ENCODE assay signal across 10 mouse cellular contexts in genomic region chr10:42832677-42833076, GRCm38 (mm10). TPM values are rescaled to one million over a fixed set of nuclear protein-coding genes. Genes with fewer than 3 reads are reported as not detected.
DNase-seq lines count a peak whose midpoint lies in the region; ATAC-seq and TF ChIP-seq lines count a peak whose summit lies in the region.
"Had no signal": no experiment of that assay in that cellular context is flagged by ENCODE, and none has a peak within 500 bp of the region (broad histone marks: within the 10 kb centered on the region; RNA-seq: fewer than 3 reads in every experiment).

No protein-coding gene starts in this region.

- H3K4me3 ChIP-seq in kidney, postnatal 0 days (replicated peaks; ENCODE audit: low read depth, low read length) = no peak overlapping the region

- no peak overlapping the region for H3K4me2 ChIP-seq in kidney, postnatal 0 days (ENCODE audit: low read length)

- H3K9me3 ChIP-seq in kidney, postnatal 0 days (replicated peaks; ENCODE audit: low read length) = no peaks in the 10 kb centered on the region

- WGBS in kidney, postnatal 0 days = 56% methylated on average over 4 of the region's 4 CpGs

- no peak overlapping the region for H3K9ac ChIP-seq in kidney, postnatal 0 days (ENCODE audit: low read depth, low read length)

- peak; percentile 68 for TF ChIP-seq CTCF in kidney, postnatal 0 days (IDR thresholded peaks at IDR 0.05; ENCODE audit: low read depth)

- no peaks in the 10 kb centered on the region for H3K27me3 ChIP-seq in kidney, postnatal 0 days (ENCODE audit: insufficient read depth, low read length)

- DNase-seq in kidney, postnatal 0 days (ENCODE audit: low spot score) = peak; percentile 56
- DNase-seq in kidney, postnatal 10 days = no peak
- DNase-seq in CD4-positive helper T cell, adult 2 months (ENCODE audit: low read depth, low spot score) = peak; percentile 52
- DNase-seq in R1 (ENCODE audit: low read depth, low spot score) = peak; percentile 13
- peak; percentile 48 for DNase-seq in lung, postnatal 36 days
- no peak for DNase-seq in frontal cortex, postnatal 25 days (ENCODE audit: low spot score in 2 of 2)
- no peak for DNase-seq in heart, adult 9 months (ENCODE audit: low spot score in 2 of 2)
- DNase-seq in layer of hippocampus, postnatal 10 days (ENCODE audit: low spot score in 2 of 2) = no peak

- no peaks in the 10 kb centered on the region for H3K4me1 ChIP-seq in kidney, postnatal 0 days (replicated peaks; ENCODE audit: insufficient read depth, low read length)

- no peak overlapping the region for H3K27ac ChIP-seq in kidney, postnatal 0 days
- H3K27ac ChIP-seq: macrophage had no signal

- peaks cover 39% of the 10 kb centered on the region for H3K36me3 ChIP-seq in kidney, postnatal 0 days (ENCODE audit: insufficient read depth, low read length)

- 0 out of 2 replicates have a peak, but pooled peaks have one; percentile 46 for ATAC-seq in kidney, postnatal 0 days (replicated peaks; ENCODE audit: low FRiP score, low read depth)
- ATAC-seq: intestine, embryonic 16.5 days had no signal

RNA-seq across cellular contexts. Expression of gene Scml4, which starts 27.5 kb away (rescaled TPM):
- 1.7 and 2.0 TPM in 2 replicates for polyA plus RNA-seq in kidney, postnatal 0 days (2015; fragmentation: Nextera tagmentation; extraction: Ambion mirVana)
- total RNA-seq in layer of hippocampus, postnatal 10 days (2021) = 1 to 10 TPM; 5.7 to 6.6 TPM
- polyA plus RNA-seq: macrophage had no signal

Comparison
In these comparisons a context has a peak if more than half of its experiments do, and no peak if none do; other contexts are left out.
1. DNase-seq: peak in kidney, postnatal 0 days (single experiment), CD4-positive helper T cell, adult 2 months (single experiment), R1 (single experiment) and lung, postnatal 36 days (single experiment); none in kidney, postnatal 10 days (single experiment), frontal cortex, postnatal 25 days (0 of 2), heart, adult 9 months (0 of 2) and layer of hippocampus, postnatal 10 days (0 of 2).